Mouse (Mus musculus) retina, postnatal 1 day (tissue): ENCODE results near the gene Tmem217.

Source experiments
- DNase-seq: peaks from one replicate; pipeline ENCODE4 v3.0.0-alpha.2; 2012

The Tmem217 gene

GRCm38 (mm10) chr17:29485336-29486233 lies 66.6 kb downstream of the Tmem217 start:
- no peak for DNase-seq

GRCm38 (mm10) chr17:29484431-29484830 lies 67.8 kb downstream of the Tmem217 start:
- no peak for DNase-seq

DNA sequence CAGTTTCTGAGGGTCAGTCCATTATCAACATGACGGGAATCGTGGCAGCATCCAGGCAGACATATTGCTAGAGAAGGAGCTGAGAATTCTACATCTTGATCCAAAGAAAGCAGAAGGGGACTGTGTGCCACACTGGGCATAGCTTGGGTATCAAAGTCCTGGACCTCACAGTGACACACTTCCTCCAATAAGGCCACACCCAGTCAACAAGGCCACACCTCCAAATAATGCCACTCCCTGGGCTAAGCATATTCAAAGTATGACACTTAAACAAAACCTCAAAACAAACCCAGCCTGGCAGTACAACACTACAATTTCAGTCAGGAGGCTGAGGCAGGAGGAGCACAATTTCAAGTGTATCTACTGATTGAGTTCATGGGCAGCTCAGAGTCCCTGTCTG lies 68.9 kb downstream of the Tmem217 start:
- no peak for DNase-seq

DNA sequence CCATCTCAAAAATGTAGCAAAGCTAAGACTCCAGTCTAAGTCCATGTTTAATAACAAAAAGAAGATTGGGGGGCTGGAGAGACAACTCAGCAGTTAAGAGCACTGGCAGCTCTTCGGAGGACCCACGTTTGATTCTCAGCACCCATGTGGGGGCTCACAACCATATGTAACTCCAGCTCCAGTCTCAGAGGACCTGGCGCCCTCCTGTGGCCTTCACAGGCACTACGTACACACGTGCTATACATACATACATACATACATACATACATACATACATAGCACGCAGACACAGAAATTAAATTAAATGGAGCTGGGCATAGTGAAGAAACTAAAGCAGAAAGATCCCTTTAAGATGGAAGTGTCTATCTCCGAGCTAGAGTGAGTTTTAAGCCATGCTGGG lies 69.6 kb downstream of the Tmem217 start:
- DNase-seq: no peak

DNA sequence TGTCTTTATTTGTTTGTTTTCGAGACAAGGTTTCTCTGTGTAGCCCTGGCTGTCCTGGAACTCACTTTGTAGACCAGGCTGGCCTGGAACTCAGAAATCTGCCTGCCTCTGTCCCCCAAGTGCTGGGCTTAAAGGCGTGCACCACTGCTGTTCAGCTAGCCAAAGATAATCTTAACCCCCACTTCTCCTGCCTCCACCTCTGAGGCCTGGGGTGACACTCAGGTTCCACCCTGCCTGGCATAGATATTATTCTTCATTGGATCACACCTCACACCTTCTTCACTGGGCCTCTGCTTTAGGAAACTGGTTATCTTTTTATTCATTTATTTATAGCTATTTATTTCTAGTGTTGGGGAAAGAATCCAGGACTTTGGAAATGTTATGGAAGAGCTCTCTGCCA lies 71.9 kb downstream of the Tmem217 start:
- no peak for DNase-seq

DNA sequence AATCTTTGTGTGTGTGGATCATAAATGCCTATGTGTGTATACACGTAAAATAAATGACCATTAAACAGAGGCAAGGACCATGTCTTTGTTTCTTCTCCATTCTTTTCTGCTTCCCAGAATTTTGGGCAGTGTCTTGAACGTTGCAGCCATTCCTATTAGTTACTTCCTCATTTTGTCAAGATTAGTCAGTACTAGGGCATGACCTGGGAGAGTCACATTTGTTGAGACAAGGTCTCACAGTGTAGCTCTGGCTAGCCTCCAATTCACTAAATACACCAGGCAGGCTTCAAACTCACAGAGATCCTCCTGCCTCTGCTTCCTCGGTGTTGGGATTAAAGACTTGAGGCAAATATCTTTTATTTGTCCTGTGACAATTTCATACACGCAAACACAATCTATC lies 73.9 kb downstream of the Tmem217 start:
- DNase-seq: no peak

- no peak for DNase-seq
These were observed 74.8 kb downstream of the Tmem217 start for GRCm38 (mm10) chr17:29477357-29477756.

DNA sequence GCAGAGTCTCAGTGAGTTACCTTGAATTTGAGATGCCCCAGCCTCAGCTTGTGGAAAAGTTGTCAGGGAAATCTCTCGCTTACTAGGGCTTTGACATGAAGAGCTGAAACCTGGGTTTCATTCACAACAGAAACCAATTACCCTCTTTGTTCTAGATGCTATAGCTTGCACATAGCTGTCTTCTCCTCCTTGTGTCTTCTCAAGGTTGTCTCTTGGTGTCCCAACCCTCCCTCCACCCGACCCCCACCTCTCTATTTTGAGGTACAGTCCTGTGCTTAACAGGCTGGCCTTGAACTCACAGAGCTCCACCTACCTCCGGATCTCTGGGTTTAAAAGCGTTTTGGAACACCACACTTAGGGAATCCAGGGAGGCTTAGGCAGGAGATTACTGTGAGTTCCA lies 75.7 kb downstream of the Tmem217 start:
- no peak for DNase-seq
